Mouse (Mus musculus) cerebellum, adult 2 months (tissue): ENCODE measurements at regions not wholly inside any gene's neighbourhood (a gene's known extent, or its start where the extent isn't known, plus 50 kb on each side); places are given as distances from the start of the nearest gene placed in this dataset.

Source experiments
- CTCF ChIP-seq: fragments of 200-500 bp; IDR thresholded peaks from 2 replicates; pipeline ENCODE4 v1.5.1; 2011; ENCODE audit warnings: low read depth, mild to moderate bottlenecking, control low read depth, low read length, moderate library complexity, borderline replicate concordance; ENCODE audit not compliant: insufficient read depth
- POLR2A ChIP-seq: fragments of 200-500 bp; IDR thresholded peaks from 2 replicates; pipeline ENCODE4 v1.6.1; 2011; ENCODE audit warnings: low read length, control low read depth, borderline replicate concordance; ENCODE audit not compliant: insufficient read depth

DNA sequence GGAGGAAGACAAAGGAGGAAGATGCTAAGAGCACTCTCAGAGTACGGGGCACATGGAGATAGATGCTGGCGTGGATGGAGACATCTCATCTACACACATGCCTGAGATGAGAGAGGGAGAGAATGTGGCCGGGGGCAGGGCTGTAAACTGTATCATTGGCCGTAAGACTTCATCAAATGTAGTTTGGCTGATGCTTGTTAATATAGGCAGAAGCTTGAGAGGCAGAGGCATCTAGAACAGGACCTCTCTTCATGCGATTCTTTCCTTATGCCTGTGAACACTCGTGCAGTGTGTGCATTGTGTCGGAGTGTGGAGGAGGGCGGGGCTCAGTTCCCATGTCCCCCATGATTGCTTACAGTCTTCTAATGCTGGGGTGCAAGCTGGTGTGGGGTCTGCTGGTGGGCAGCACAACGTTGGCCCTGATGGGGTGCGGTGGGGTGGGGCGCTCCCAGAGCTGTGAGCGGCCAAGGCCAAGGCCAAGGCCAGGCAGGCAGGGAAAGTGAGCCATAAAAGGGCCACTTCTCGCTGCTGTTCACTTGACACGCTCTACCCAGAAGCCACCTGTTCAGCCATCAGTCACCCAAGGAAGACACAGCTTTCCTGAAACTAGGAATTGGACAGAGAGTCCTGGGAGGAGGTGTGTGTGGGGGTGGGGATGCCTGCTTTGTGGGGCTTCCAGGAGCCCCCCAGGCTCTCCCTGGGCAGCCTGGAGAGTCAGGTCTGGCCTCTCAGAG is 51.7 kb upstream of the Casz1 start:
- TF ChIP-seq CTCF (no peak), POLR2A (no peak)
